Mouse (Mus musculus) ES-E14 (cell line): ENCODE data around the gene Taf15. TPM values are rescaled to one million over a fixed set of nuclear protein-coding genes. Genes with fewer than 3 reads are reported as not detected.
"Not testable (repeated sequence)": the region's sequence is repeated elsewhere in the genome, so short reads cannot be mapped to it uniquely, and the experiment has no call there.

ENCODE experiments used
- DNase-seq: peaks from one replicate; pipeline ENCODE4 v3.0.0-alpha.2; 2013; ENCODE audit warnings: low read depth, low spot score
- H3K27ac ChIP-seq: 2 replicates; pipeline ENCODE4 v1.5.1; 2012; ENCODE audit warnings: low read depth, mild to moderate bottlenecking, low read length, moderate library complexity, mixed read lengths; ENCODE audit not compliant: poor library complexity, insufficient read depth, severe bottlenecking
- H3K36me3 ChIP-seq: 2 replicates; pipeline ENCODE4 v1.6.1; 2012; ENCODE audit warnings: mild to moderate bottlenecking, low read length, moderate library complexity, mixed read lengths; ENCODE audit not compliant: control insufficient read depth, poor library complexity, insufficient read depth, severe bottlenecking
- H3K4me1 ChIP-seq, 2 experiments: fragments of 150-350 bp in 1 of 2; sonication (generic) in 1 of 2; 2 replicates each; pipeline ENCODE4 v1.6.1; 2012; ENCODE audit warnings: low read length in 2 of 2, mild to moderate bottlenecking in 1 of 2, mixed read lengths in 1 of 2; ENCODE audit not compliant: control insufficient read depth in 2 of 2, insufficient read depth in 2 of 2, poor library complexity in 1 of 2
- H3K4me3 ChIP-seq, 2 experiments: fragments of 150-350 bp in 1 of 2; sonication (generic) in 1 of 2; 2 replicates each; pipeline ENCODE4 v1.5.1; 2012; ENCODE audit warnings: low read length in 2 of 2, low read depth in 1 of 2, mild to moderate bottlenecking in 1 of 2, mixed read lengths in 1 of 2; ENCODE audit not compliant: insufficient read depth in 1 of 2, poor library complexity in 1 of 2, severe bottlenecking in 1 of 2
- H3K9ac ChIP-seq: 2 replicates; pipeline ENCODE4 v1.6.1; 2012; ENCODE audit warnings: low read depth, mild to moderate bottlenecking, low read length, mixed read lengths; ENCODE audit not compliant: poor library complexity, insufficient read depth, severe bottlenecking
- H3K9me3 ChIP-seq: fragments of 150-350 bp; sonication (generic); 2 replicates; pipeline ENCODE4 v1.6.1; 2012; ENCODE audit warnings: low read depth, mild to moderate bottlenecking, low read length; ENCODE audit not compliant: control insufficient read depth, insufficient read depth
- CHD2 ChIP-seq: IDR thresholded peaks from 2 replicates; pipeline ENCODE4 v1.6.1; 2014; ENCODE audit warnings: mild to moderate bottlenecking, low read depth, low read length, inconsistent platforms
- HCFC1 ChIP-seq: IDR thresholded peaks from 2 replicates; pipeline ENCODE4 v1.6.1; 2012; ENCODE audit warnings: low read length, inconsistent platforms, borderline replicate concordance; ENCODE audit not compliant: insufficient read depth
- MAFK ChIP-seq: IDR thresholded peaks from 2 replicates; pipeline ENCODE4 v1.6.1; 2014; ENCODE audit warnings: mild to moderate bottlenecking, low read depth, low read length, inconsistent platforms; ENCODE audit not compliant: insufficient read depth
- ZC3H11A ChIP-seq: IDR thresholded peaks from 2 replicates; pipeline ENCODE4 v1.6.1; 2012; ENCODE audit warnings: low read depth, mild to moderate bottlenecking, inconsistent platforms, low read length, borderline replicate concordance
- ZNF384 ChIP-seq: IDR thresholded peaks from 2 replicates; pipeline ENCODE4 v1.6.1; 2012; ENCODE audit warnings: low read depth, low read length, inconsistent platforms
- in situ Hi-C, 2 experiments: fragments of 600-800 bp; cut with MboI; formaldehyde crosslinking; loops; one replicate each; pipeline ENCODE4 v1.15.1; 2025; ENCODE audit warnings: low sequenced_read_pairs in 2 of 2, inconsistent platforms in 1 of 2; ENCODE audit not compliant: unreplicated experiment in 2 of 2
- total RNA-seq: library from RNA; depleted of rRNA; stranded (reverse); fragments of 300-350 nt; gene quantifications from 2 replicates; pipeline ENCODE4 v1.2.3, GENCODE M21; 2012; rRNA removed

The Taf15 gene
- total RNA-seq, 1 experiment = 53.8 TPM

DNA sequence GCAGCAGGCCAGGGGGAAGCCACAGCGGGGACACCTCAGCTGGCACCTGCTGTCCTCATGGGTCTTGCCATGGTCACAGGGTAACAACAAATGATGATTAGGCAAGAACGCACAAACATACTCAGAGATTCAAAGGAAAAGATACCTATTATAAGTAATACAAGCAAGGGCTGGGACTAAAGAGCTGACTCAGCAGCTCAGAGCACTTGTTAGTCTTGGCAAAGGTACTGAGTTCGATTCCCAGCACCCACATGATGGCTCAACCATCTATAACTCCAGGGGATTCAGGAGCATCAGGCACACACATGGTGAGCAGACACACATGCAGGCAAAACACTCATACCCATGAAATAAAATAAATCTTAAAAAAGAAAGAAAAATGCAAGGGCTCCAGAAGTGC, 68.5 kb downstream of the Taf15 start:
- Histone ChIP-seq H3K4me3 (no peak overlapping the region), H3K4me1 (no peaks in the 10 kb centered on the region), H3K27ac (no peak overlapping the region), H3K9me3 (no peaks in the 10 kb centered on the region), H3K36me3 (no peaks in the 10 kb centered on the region), H3K9ac (no peak overlapping the region)
- TF ChIP-seq MAFK = peak; percentile 66
- TF ChIP-seq ZC3H11A = no peak
- no peak for DNase-seq
- in situ Hi-C loops = no loop called here

DNA sequence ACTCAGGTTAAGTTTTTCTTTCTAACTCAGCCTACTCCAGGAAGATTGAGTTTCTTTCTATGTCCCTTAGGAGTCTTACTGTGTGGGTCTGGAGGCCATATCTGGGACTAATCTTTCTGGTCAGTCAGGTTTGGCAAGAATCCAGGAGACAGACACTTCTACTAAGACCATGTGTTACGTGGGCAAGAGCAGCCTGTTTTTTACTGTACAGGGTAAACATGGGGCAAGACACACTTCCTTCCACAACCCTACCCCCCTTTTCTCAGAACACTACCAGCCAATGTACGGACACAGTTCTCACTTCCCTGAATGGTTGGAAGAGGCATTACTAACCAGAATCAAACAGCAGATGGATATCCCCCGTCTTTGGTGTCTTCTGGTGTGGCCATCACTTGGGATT, 71.3 kb downstream of the Taf15 start:
- H3K4me3 ChIP-seq = no peak overlapping the region
- no peak overlapping the region for H3K27ac ChIP-seq
- H3K36me3 ChIP-seq = no peaks in the 10 kb centered on the region
- in situ Hi-C loops = no loop called here
- H3K4me1 ChIP-seq = no peaks in the 10 kb centered on the region
- H3K9me3 ChIP-seq = no peaks in the 10 kb centered on the region
- TF ChIP-seq CHD2 (no peak), HCFC1 (no peak), ZNF384 (no peak), MAFK (no peak), ZC3H11A (no peak)
- no peak for DNase-seq
- no peak overlapping the region for H3K9ac ChIP-seq

DNA sequence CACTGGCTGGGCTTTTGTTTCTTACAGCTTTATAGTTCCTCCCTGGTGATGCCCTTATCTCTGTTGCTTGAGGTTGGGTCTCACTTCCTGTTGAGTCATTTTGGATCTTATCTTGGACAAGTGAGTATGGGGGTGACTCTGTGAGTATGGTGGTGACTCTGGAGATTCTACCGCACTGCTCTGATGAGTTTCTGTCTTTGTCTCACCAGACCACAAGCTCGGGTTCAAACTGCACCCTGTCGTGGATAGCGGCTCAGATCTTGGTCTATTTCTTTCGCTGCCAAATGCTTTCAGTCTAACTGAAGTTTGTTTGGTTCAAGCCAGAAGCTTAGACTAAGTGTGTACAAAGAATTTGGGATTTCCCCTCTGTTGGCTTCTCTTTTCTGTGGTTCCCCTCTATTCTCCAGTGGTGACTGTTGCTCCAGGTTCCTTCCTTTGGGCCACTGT, 77.3 kb downstream of the Taf15 start:
- Histone ChIP-seq H3K4me3 (no peak overlapping the region), H3K27ac (no peak overlapping the region), H3K36me3 (no peaks in the 10 kb centered on the region), H3K4me1 (no peaks in the 10 kb centered on the region), H3K9me3 (no peaks in the 10 kb centered on the region), H3K9ac (no peak overlapping the region)
- TF ChIP-seq MAFK (no peak), CHD2 (no peak), HCFC1 (no peak), ZNF384 (no peak), ZC3H11A (no peak)
- no peak for DNase-seq
- in situ Hi-C loops = loop anchor here in 1 of 2 experiments (25.0 kb wide), 1 partner anchor 187 kb away; the partner anchor contains the start of gene Wfdc21

DNA sequence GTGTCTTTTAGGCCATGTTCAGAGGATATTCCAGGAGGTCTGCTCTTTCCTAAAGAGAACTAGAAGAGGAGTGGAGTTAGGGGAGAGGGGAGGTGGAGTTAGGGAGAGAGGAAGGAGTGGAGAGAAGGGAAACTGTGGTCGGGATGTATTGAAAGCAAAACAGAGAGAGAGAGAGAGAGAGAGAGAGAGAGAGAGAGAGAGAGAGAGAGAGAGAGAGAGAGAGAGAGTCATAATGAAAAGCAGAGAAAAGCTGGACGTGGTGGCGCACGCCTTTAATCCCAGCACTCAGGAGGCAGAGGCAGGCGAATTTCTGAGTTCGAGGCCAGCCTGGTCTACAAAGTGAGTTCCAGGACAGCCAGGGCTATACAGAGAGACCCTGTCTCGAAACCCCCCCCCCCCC, 78.2 kb downstream of the Taf15 start:
- not testable (repeated sequence) for H3K9me3 ChIP-seq, H3K36me3 ChIP-seq, H3K27ac ChIP-seq, H3K4me3 ChIP-seq, H3K4me1 ChIP-seq, H3K9ac ChIP-seq, DNase-seq
- in situ Hi-C loops = loop anchor here in 1 of 2 experiments (25.0 kb wide), 1 partner anchor 186 kb away; the partner anchor contains the start of gene Wfdc21

DNA sequence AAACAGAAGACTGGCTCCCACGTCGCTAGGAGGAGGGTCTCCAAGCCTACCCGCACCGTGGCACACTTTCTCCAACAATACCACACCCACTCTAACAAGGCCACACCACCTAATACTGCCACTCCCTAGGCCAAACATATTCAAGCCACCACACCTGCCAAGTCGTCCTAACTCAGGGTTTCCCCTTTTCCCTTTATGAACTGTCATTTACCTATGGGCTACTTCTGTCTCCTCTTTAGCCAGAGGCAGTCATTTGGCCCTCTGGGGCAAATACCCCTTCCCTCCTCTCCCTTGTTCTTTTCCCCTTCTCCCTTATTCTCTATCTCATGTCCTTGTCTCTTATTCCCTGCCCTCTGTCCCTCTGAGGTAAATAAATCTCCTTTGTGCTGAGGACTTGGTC, 78.8 kb downstream of the Taf15 start:
- Histone ChIP-seq H3K4me3 (no peak overlapping the region), H3K4me1 (no peaks in the 10 kb centered on the region), H3K9me3 (no peaks in the 10 kb centered on the region), H3K9ac (no peak overlapping the region), H3K36me3 (no peaks in the 10 kb centered on the region), H3K27ac (no peak overlapping the region)
- no peak for TF ChIP-seq ZNF384
- no peak for TF ChIP-seq ZC3H11A
- TF ChIP-seq CHD2 = no peak
- TF ChIP-seq MAFK = no peak
- no peak for TF ChIP-seq HCFC1
- DNase-seq = no peak
- in situ Hi-C loops = loop anchor here in 1 of 2 experiments (25.0 kb wide), 1 partner anchor 186 kb away; the partner anchor contains the start of gene Wfdc21

Other genes starting within 250 kb of the Taf15 start
- not detected in 2 replicates for gene Slfn14, start 186.4 kb upstream of the Taf15 start, total RNA-seq
- gene Ap2b1, start 174.1 kb upstream of the Taf15 start, total RNA-seq = 49.0 and 58.5 TPM in 2 replicates
- 5.4 and 10.0 TPM in 2 replicates for gene Pex12, start 170.5 kb upstream of the Taf15 start, total RNA-seq
- gene Rasl10b, start 63.9 kb upstream of the Taf15 start, total RNA-seq = 1.2 and 1.9 TPM in 2 replicates
- 0.09 TPM in 1 of 2 replicates, not detected in the other for gene Gas2l2, start 43.6 kb upstream of the Taf15 start, total RNA-seq
- 0.36 TPM in 1 of 2 replicates, not detected in the other for gene 1700020L24Rik, start 35.4 kb upstream of the Taf15 start, total RNA-seq
- gene Mmp28, start 10.0 kb upstream of the Taf15 start, total RNA-seq = 0.79 and 1.3 TPM in 2 replicates
- not detected in 2 replicates for gene Heatr9, start 49.1 kb downstream of the Taf15 start, total RNA-seq
- gene Ccl5, start 57.4 kb downstream of the Taf15 start, total RNA-seq = not detected in 2 replicates
- 0.18 TPM in 1 of 2 replicates, not detected in the other for gene Ccl9, start 105.5 kb downstream of the Taf15 start, total RNA-seq
- gene Ccl6, start 120.0 kb downstream of the Taf15 start, total RNA-seq = 0.36 and 0.42 TPM in 2 replicates
- not detected in 2 replicates for gene Rpl9-ps1, start 172.5 kb downstream of the Taf15 start, total RNA-seq
- gene Ccl3, start 176.3 kb downstream of the Taf15 start, total RNA-seq = 1.1 and 1.3 TPM in 2 replicates
- not detected in 2 replicates for gene Ccl4, start 189.5 kb downstream of the Taf15 start, total RNA-seq
- not detected in 2 replicates for gene Wfdc17, start 230.9 kb downstream of the Taf15 start, total RNA-seq
- not detected in 2 replicates for gene Wfdc18, start 235.9 kb downstream of the Taf15 start, total RNA-seq